Mouse (Mus musculus): ENCODE results near the gene Vps35l. TPM values are rescaled to one million over a fixed set of nuclear protein-coding genes. Genes with fewer than 3 reads are reported as not detected.
A peak's percentile ranks its signal among the peaks of the same experiment; 100 is the strongest.

Gene Vps35l
- polyA plus RNA-seq, 1 experiment from 2014 or later = 66.7 TPM

DNA sequence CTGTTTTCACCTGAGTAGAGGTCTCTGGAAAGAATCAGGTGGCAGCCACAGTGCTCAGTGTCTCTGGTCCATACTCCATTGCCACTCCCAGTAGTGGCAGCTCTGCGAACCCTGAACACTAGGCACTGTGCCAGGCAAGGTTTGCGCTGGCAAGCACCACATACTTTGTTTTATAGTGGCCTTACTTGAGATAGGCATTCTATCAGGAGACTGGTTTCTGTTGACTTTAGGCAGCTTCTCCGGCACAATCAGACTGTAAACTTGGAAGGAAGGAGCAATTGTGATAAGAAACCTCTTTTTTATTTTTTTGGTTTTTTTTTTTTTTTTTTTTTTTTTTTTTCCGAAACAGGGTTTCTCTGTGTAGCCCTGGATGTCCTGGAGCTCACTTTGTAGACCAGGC, 32.0 kb upstream of the Vps35l start:
- no peaks in the 10 kb centered on the region for H3K27me3 ChIP-seq
- H3K36me3 ChIP-seq = no peaks in the 10 kb centered on the region; the same call in 1 of the 2 replicates
- H3K4me1 ChIP-seq = peaks cover 26% of the 10 kb centered on the region
- no peak overlapping the region for H3K4me3 ChIP-seq
- H3K4me2 ChIP-seq (replicated peaks) = no peak overlapping the region
- no peak for ATAC-seq (ENCODE audit: low FRiP score, low read depth)
- H3K9ac ChIP-seq = no peak overlapping the region
- 74% methylated on average over 4 of the region's 4 CpGs for WGBS
- no peak overlapping the region for H3K27ac ChIP-seq
- no peaks in the 10 kb centered on the region for H3K9me3 ChIP-seq

DNA sequence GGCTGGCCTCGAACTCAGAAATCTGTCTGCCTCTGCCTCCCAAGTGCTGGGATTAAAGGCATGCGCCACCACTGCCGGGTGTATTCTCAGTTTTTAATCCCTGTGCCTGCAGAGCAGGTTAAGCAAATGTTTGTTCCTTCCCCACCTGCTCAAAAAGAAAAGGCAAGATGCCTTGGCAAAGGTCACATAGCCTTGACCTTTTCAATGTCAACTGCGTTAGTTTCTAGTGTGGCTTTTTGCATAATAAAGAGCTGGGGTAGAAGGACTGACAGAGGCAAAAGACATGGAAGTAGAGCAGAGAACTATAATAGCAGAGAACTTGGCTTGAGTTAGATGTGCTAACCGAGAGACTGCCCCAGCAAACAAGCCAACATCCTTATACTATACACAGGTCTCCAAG, 29.2 kb upstream of the Vps35l start:
- ATAC-seq (ENCODE audit: low FRiP score, low read depth) = no peak
- Histone ChIP-seq H3K4me2 (replicated peaks) (no peak overlapping the region), H3K9me3 (no peaks in the 10 kb centered on the region), H3K9ac (no peak overlapping the region), H3K27ac (no peak overlapping the region), H3K4me3 (no peak overlapping the region), H3K27me3 (no peaks in the 10 kb centered on the region), H3K36me3 (peaks cover 11% of the 10 kb centered on the region), H3K4me1 (peaks cover 15% of the 10 kb centered on the region)
- WGBS = 74% methylated on average over 5 of the region's 5 CpGs

DNA sequence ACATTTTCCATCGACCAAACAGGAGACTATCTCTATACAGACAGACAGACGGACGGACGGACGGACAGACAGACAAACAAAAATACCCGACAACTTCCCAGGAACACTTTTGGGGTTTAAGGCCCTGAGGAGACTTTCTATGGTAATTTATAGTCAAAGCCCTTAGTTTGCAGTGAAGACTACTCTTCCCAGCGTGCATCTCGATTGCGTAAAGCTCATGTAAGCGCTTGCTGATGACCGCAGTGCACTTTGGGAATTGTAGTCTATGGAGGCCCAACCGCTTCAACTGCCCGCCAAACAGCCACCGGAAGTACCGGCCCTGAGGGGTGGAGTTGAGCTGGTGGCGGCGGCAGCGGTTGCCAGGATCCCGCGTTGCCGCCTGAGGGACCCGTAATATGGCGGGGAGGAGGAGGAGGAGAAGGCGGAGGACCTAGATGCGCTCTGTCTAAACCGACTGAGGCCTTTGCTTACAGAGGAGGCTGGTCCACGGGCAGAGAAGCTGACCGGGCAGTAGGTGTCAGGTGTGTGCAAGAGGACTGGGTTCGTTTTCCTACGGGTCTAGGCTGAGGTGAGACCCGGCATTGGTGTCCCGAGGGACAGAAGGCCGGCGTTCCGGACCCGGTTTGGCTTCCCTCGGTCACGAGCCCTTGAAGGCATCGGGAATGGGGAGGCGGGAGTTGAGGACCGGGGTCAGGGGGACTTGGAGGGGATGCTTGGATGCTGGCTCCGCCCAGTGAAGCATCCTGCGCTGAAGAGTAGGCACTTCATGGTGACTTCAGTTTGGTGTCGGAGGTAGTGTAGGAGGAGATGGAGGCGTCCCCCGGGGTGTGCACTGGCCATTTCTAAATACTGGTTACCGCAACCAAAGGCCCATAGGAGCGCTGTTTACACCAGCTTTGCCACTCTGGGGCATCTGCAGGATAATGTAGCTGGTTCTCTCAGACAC, 27.5 kb upstream of the Vps35l start, which contains the start of gene Ccp110:
Gene Ccp110, plus strand, starts transcription at position 325 of the 946 bp plus-strand sequence.
- H3K4me3 ChIP-seq = peak within 1 kb of the TSS; percentile 88
- peak within 1 kb of the TSS; percentile 72 for H3K9ac ChIP-seq
- 1% methylated on average over 48 of the region's 48 CpGs for WGBS
- H3K4me1 ChIP-seq = peaks cover 11% of the 10 kb centered on the region
- peaks cover 15% of the 10 kb centered on the region for H3K36me3 ChIP-seq
- no peaks in the 10 kb centered on the region for H3K27me3 ChIP-seq
- H3K9me3 ChIP-seq = no peaks in the 10 kb centered on the region
- peak; percentile 97 for ATAC-seq (ENCODE audit: low FRiP score, low read depth)
- peak within 1 kb of the TSS; percentile 74 for H3K4me2 ChIP-seq (replicated peaks)
- no peak within 1 kb of the TSS for H3K27ac ChIP-seq

DNA sequence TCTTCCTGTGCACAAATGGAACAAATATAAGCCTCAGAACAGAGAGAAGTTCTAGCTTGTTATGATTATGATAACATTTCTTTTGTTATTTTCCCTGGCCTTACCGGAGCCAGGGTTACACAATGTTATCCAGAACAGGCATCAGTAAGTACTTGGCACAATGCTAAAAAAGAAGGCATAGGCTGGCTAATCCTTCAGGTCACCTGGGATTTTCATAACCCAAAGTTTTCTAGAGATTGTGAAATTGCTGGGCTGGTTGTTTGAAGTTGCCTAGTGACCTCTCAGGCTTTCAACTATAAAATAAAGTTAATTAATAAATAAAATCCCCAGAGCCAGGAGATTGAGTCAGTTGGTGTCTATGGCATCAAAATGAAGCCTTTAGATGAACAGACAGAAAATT, 25.2 kb upstream of the Vps35l start:
- H3K4me2 ChIP-seq (replicated peaks) = no peak overlapping the region

DNA sequence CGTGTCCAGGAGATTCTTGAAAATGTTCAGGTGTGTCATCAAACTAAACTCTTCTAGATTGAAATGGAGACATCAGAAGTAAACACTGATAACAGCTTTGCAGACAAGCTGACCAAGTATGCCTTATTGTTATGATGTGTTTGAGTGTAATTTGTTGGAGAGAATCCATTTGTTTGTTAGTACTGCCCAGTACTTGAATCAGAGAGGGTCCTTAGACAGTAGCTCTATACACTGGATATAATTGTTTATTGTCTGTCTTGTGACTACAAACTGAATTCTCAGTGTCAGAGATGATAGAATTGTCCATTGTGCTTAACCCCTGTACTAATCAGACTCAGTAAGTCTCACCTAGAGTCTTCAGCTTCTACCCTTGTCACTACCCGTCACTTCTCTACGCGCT, 22.0 kb upstream of the Vps35l start:
- Histone ChIP-seq H3K9me3 (no peaks in the 10 kb centered on the region), H3K4me2 (replicated peaks) (no peak overlapping the region), H3K4me3 (no peak overlapping the region), H3K27ac (no peak overlapping the region), H3K36me3 (peaks cover 50% of the 10 kb centered on the region), H3K27me3 (no peaks in the 10 kb centered on the region), H3K4me1 (peaks cover 9% of the 10 kb centered on the region), H3K9ac (no peak overlapping the region)
- 96% methylated on average over 4 of the region's 4 CpGs for WGBS
- ATAC-seq (ENCODE audit: low FRiP score, low read depth) = no peak

More for the DNA sequence above, 25.2 kb upstream of the Vps35l start:
- ATAC-seq (ENCODE audit: low FRiP score, low read depth) = no peak
- H3K9me3 ChIP-seq = no peaks in the 10 kb centered on the region
- H3K27ac ChIP-seq = no peak overlapping the region
- no peak overlapping the region for H3K4me3 ChIP-seq
- no peak overlapping the region for H3K9ac ChIP-seq
- H3K36me3 ChIP-seq = peaks cover 30% of the 10 kb centered on the region
- peaks cover 11% of the 10 kb centered on the region for H3K4me1 ChIP-seq
- no peaks in the 10 kb centered on the region for H3K27me3 ChIP-seq
- WGBS = 94% methylated on average over 1 of the region's 1 CpGs

DNA sequence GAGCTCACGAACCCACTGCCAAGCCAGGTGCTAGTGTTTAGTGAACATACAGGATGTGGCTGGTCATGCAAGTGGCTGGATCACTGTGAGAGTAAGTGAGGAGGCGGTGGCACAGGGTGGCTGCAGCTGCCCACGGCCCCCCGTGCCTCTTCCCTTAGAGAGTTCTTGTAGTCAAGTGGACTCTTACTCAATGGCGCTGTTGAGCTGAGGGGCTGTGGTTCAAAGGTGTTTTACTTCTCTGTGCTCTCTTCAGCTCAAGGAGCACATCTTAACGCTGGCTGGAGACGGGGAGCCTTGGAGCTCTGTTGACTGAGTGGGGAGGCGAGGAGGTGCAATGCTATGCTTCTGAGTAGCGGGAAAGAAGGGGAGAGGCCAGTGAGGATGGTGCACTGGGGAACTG, 16.1 kb upstream of the Vps35l start:
- Histone ChIP-seq H3K36me3 (peaks cover 71% of the 10 kb centered on the region), H3K27ac (no peak overlapping the region), H3K4me3 (no peak overlapping the region), H3K9ac (no peak overlapping the region), H3K4me2 (replicated peaks) (no peak overlapping the region), H3K9me3 (no peaks in the 10 kb centered on the region), H3K4me1 (no peaks in the 10 kb centered on the region), H3K27me3 (no peaks in the 10 kb centered on the region)
- WGBS = 94% methylated on average over 9 of the region's 9 CpGs
- no peak for ATAC-seq (ENCODE audit: low FRiP score, low read depth)

DNA sequence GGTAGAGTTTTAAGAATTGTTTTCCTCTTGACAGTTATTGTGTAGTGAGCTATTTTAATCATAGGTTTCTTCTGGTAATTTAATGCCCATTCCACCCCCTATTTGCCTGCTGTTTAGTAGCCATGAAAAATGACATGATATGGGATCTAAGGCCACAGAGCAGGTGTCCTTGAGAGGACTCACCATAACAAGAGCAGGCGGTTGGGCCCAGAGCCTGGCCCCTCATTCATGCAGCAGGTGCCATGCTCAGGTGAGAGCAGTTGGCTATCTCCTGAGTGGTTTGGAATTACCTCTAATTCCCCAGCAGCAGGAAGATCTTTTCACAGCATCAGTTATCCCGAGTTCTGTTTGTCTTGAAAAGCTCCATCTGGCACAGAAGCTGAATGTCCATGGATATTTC, 14.6 kb upstream of the Vps35l start:
- no peak overlapping the region for H3K9ac ChIP-seq
- H3K4me2 ChIP-seq (replicated peaks) = no peak overlapping the region
- no peak overlapping the region for H3K4me3 ChIP-seq
- H3K4me1 ChIP-seq = no peaks in the 10 kb centered on the region
- no peaks in the 10 kb centered on the region for H3K9me3 ChIP-seq
- no peak overlapping the region for H3K27ac ChIP-seq
- ATAC-seq (ENCODE audit: low FRiP score, low read depth) = no peak
- no peaks in the 10 kb centered on the region for H3K27me3 ChIP-seq
- WGBS = 82% methylated on average over 2 of the region's 2 CpGs
- peaks cover 74% of the 10 kb centered on the region for H3K36me3 ChIP-seq

DNA sequence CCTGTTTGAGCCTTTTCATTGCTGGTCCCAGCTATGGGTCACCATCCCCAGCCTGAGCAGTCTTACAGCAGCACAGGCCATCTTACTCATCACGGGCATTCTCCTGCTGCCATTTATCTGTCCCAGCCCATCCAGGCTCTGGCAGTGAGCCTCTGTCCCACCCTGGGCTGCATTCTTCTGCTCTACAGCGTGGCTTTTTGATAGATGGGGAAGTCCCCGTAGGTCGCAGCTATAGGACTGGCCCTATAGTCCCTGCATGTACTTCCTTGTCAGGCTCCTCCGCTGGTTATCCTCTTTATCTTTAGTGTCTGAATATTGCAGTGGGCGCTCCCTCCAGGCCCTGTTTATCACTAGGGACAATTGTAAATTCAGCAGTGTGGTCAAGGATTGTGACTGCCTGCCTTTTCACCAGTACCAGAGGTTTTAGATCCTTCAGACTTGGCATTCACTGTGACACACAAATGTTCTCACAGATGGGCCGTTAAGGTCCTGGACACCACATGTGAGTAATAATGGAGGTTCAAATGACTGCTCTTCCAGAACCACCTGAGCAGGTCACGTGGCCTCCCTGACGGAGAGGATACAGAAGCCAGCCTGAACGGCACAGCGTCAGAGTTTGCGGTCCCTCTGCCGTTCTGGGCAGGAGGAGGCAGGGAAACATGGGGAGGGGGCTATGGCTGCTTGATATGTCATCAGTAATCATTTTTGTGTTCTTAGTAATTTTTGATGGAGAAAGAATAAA, 11.0 kb upstream of the Vps35l start:
- H3K36me3 ChIP-seq = peaks cover 85% of the 10 kb centered on the region
- no peak overlapping the region for H3K9ac ChIP-seq

DNA sequence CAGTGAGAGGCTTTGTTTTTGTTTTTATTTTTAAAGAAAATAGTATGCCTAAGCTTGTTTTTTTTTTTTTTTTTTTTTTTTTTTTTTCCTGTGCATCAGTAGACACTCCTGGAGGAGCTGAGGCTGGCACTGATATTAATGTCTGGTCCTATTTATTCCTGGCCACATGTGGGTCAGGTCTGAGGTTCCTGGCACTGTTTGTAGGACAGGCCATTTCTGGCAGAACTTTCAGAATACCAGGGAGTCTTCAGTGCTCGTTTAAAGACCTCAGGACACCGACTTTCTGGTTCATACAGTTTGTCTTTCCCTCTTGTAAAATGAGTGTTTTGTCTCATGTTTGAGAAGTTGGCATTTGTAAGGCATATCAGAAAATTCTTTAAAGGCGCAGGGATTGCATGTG, 8.2 kb upstream of the Vps35l start:
- no peak overlapping the region for H3K9ac ChIP-seq
- H3K27me3 ChIP-seq = no peaks in the 10 kb centered on the region
- WGBS = 85% methylated on average over 3 of the region's 3 CpGs
- no peak overlapping the region for H3K4me3 ChIP-seq
- ATAC-seq (ENCODE audit: low FRiP score, low read depth) = no peak
- H3K9me3 ChIP-seq = no peaks in the 10 kb centered on the region
- H3K4me1 ChIP-seq = no peaks in the 10 kb centered on the region
- H3K27ac ChIP-seq = no peak overlapping the region
- H3K4me2 ChIP-seq (replicated peaks) = no peak overlapping the region
- peaks cover 77% of the 10 kb centered on the region for H3K36me3 ChIP-seq

More for the DNA sequence above, 11.0 kb upstream of the Vps35l start:
- Histone ChIP-seq H3K27me3 (no peaks in the 10 kb centered on the region), H3K27ac (no peak overlapping the region), H3K9me3 (no peaks in the 10 kb centered on the region), H3K4me2 (replicated peaks) (no peak overlapping the region), H3K4me3 (no peak overlapping the region), H3K4me1 (no peaks in the 10 kb centered on the region)
- 88% methylated on average over 13 of the region's 13 CpGs for WGBS
- ATAC-seq (ENCODE audit: low FRiP score, low read depth) = no peak

DNA sequence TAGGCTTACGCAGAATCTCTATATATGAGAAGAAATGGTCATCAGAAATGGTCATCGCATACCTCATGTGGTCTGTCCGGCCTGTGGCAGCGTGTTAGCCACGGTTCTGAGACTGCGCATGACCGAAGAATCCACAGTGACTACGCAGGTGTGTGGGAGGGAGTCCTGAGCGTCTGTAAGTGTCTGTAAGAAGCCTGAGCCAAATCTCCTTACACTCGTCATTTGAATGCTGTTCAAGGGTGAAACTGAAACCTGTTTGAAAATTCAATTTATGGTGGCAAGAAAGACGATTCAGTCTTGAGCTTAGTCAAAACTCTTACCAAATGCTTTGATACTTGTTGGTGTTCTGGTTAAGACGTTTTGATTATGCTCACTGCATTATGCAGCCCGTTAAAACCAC, 6.8 kb upstream of the Vps35l start:
- Histone ChIP-seq H3K4me1 (no peaks in the 10 kb centered on the region), H3K27me3 (no peaks in the 10 kb centered on the region), H3K9ac (no peak overlapping the region), H3K36me3 (peaks cover 62% of the 10 kb centered on the region), H3K4me3 (no peak overlapping the region), H3K4me2 (replicated peaks) (no peak overlapping the region), H3K9me3 (no peaks in the 10 kb centered on the region), H3K27ac (no peak overlapping the region)
- ATAC-seq (ENCODE audit: low FRiP score, low read depth) = no peak
- WGBS = 87% methylated on average over 13 of the region's 13 CpGs

DNA sequence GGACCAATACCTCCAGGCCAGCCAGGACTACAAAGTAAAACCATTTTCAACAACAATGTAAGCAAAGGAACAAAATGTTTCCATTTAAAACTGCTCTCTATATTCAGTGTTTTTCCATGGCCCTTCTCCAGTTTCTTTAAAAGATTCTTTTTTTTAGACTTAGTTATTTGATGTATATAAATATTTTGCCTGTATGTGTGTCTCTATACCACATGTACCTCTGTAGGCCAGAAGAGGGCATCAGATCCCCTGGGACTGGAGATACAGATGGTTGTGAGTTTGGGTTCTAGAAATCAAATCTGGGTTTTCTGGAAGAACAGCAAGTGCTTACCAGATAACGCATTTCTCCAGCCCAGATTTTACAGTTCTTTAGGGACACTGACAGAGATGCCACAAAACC, 1.3 kb upstream of the Vps35l start:
- Histone ChIP-seq H3K9me3 (no peaks in the 10 kb centered on the region), H3K4me1 (peaks cover 9% of the 10 kb centered on the region), H3K9ac (no peak overlapping the region), H3K36me3 (peaks cover 21% of the 10 kb centered on the region), H3K27me3 (0 out of 2 replicates have a peak, but pooled peaks cover 3% of the 10 kb centered on the region), H3K4me3 (no peak overlapping the region), H3K27ac (no peak overlapping the region), H3K4me2 (replicated peaks) (no peak overlapping the region)
- no peak for ATAC-seq (ENCODE audit: low FRiP score, low read depth)
- 58% methylated on average over 1 of the region's 1 CpGs for WGBS
